Mouse (Mus musculus): Measurements from ENCODE around the gene Recql5.

DNA sequence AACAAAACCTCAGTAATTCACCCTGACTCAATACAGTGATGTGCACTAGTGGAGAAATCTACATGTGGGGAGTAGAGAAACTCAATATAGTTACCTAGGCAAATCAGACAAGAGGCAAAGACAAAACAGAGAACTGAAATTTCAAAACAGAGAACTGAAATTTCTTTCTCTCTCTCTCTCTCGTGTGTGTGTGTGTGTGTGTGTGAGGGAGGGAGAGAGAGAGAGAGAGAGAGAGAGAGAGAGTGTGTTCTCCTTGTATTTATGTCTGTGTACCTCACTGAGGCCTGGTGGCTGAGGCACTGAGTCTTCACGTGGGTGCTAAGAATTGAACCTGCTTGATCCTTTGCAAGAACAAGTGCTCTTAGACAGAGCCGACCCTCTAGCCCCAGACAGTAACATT, 3.5 kb downstream of the Recql5 start:
- no peak for TF ChIP-seq CTCF (IDR thresholded peaks at IDR 0.05; ENCODE audit: control insufficient read depth, insufficient read depth, low read length)
- TF ChIP-seq POLR2A (IDR thresholded peaks at IDR 0.05; ENCODE audit: borderline replicate concordance, control insufficient read depth, low read depth, low read length), result no peak

Measured in bone marrow, adult 2 months (tissue).